Mouse (Mus musculus) thymus, adult 2 months (tissue): ENCODE data around the gene Gm7168.
"Not testable (repeated sequence)": the region's sequence is repeated elsewhere in the genome, so short reads cannot be mapped to it uniquely, and the experiment has no call there.

Experiments used
- CTCF ChIP-seq: fragments of 200-500 bp; IDR thresholded peaks from 2 replicates; pipeline ENCODE4 v1.5.1; 2012; ENCODE audit warnings: mild to moderate bottlenecking, control low read depth, low read length, moderate library complexity, borderline replicate concordance; ENCODE audit not compliant: control insufficient read depth, poor library complexity, insufficient read depth; ENCODE audit errors: extremely low read depth
- POLR2A ChIP-seq: fragments of 200-500 bp; IDR thresholded peaks from 2 replicates; pipeline ENCODE4 v1.6.1; 2012; ENCODE audit warnings: mild to moderate bottlenecking, low read length, control low read depth, moderate library complexity; ENCODE audit not compliant: control insufficient read depth, poor library complexity, insufficient read depth; ENCODE audit errors: extremely low read depth

DNA sequence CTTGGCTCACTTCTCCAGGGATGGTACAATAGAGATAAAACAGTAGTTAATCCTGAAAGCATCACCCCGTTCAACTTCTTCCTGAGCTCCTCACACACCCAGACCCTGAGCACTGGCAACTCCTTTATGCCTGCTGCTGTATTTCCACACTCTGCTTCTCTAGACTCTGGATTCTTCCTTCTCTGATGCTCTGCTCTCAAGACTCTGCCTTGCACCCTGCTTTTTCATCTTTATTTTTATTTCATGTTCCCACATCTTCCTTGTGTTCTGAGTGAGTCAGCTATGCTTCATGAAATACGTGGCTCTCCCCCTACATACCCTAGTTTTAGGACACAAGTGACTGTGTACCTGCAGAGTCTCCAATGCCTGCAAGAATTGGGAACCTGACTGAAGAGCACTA is 16.9 kb downstream of the Gm7168 start:
- TF ChIP-seq CTCF, POLR2A: not testable (repeated sequence)
